Comparison of ENCODE assay signal across 20 mouse cellular contexts in the genomic region with DNA sequence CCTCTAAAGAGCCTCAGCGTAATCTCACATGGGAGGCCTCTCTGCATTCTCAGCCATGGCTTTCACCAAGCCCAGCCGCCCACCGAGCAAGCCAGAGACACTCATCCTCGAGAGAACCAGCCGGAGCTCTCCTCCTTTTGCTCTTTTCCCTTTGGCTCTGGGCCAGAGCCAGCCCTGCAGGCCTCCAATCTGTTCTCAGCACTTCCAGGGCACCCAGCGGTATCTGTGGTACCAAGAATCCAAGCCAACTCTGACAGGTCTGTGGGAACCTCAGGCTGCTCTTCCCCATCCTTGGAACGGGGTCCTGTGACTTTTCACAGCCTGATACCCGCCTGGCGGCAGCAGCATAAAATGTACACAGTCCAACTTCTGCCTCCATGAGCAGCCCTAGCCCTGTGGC. TPM values are rescaled to one million over a fixed set of nuclear protein-coding genes. Genes with fewer than 3 reads are reported as not detected.
DNase-seq lines count a peak whose midpoint lies in the region; ATAC-seq and TF ChIP-seq lines count a peak whose summit lies in the region.
"Had no signal": no experiment of that assay in that cellular context is flagged by ENCODE, and none has a peak within 500 bp of the region (broad histone marks: within the 10 kb centered on the region; RNA-seq: fewer than 3 reads in every experiment).

No protein-coding gene starts in this region.

- ATAC-seq in lung, embryonic 14.5 days (ENCODE audit: insufficient read depth): no peak
- no peak for ATAC-seq in hindbrain, embryonic 14.5 days (ENCODE audit: low FRiP score)
- ATAC-seq: forebrain, embryonic 15.5 days; intestine, embryonic 16.5 days; Patski had no signal

- TF ChIP-seq CTCF in lung, embryonic 14.5 days (IDR thresholded peaks at IDR 0.05; ENCODE audit: low read depth): no peak

- H3K27me3 ChIP-seq in lung, embryonic 14.5 days (ENCODE audit: insufficient read depth, low read length): no peaks in the 10 kb centered on the region
- no peaks in the 10 kb centered on the region for H3K27me3 ChIP-seq in hindbrain, embryonic 14.5 days (ENCODE audit: control insufficient read depth, insufficient read depth, low read length)
- H3K27me3 ChIP-seq: embryonic facial prominence, embryonic 12.5 days; forebrain, embryonic 15.5 days; hindbrain, embryonic 13.5 days had no signal

- no peak overlapping the region for H3K27ac ChIP-seq in lung, embryonic 14.5 days (ENCODE audit: low read depth)
- no peak overlapping the region for H3K27ac ChIP-seq in hindbrain, embryonic 14.5 days
- H3K27ac ChIP-seq: embryonic facial prominence, embryonic 12.5 days; forebrain, embryonic 15.5 days; heart, embryonic 10.5 days; hindbrain, embryonic 13.5 days had no signal

- no peak overlapping the region for H3K4me2 ChIP-seq in lung, embryonic 14.5 days
- H3K4me2 ChIP-seq in hindbrain, embryonic 14.5 days (replicated peaks): no peak overlapping the region
- H3K4me2 ChIP-seq: embryonic facial prominence, embryonic 12.5 days; forebrain, embryonic 15.5 days; hindbrain, embryonic 13.5 days had no signal

- no peaks in the 10 kb centered on the region for H3K36me3 ChIP-seq in lung, embryonic 14.5 days (ENCODE audit: insufficient read depth)
- no peaks in the 10 kb centered on the region for H3K36me3 ChIP-seq in hindbrain, embryonic 14.5 days (replicated peaks; ENCODE audit: control insufficient read depth, insufficient read depth)
- H3K36me3 ChIP-seq: embryonic facial prominence, embryonic 12.5 days; forebrain, embryonic 15.5 days; heart, embryonic 10.5 days; hindbrain, embryonic 13.5 days had no signal

- no peaks in the 10 kb centered on the region for H3K4me1 ChIP-seq in lung, embryonic 14.5 days (ENCODE audit: insufficient read depth)
- no peaks in the 10 kb centered on the region for H3K4me1 ChIP-seq in hindbrain, embryonic 14.5 days (replicated peaks; ENCODE audit: control insufficient read depth, insufficient read depth, low read length)
- H3K4me1 ChIP-seq: embryonic facial prominence, embryonic 12.5 days; forebrain, embryonic 15.5 days; heart, embryonic 10.5 days; hindbrain, embryonic 13.5 days had no signal

- peak; percentile 53 to 54 for DNase-seq in cerebellum, postnatal 14 days
- no peak for DNase-seq in cerebellum, postnatal 4 days (ENCODE audit: low spot score in 2 of 2)
- DNase-seq in lung, embryonic 14.5 days: peak; percentile 9
- DNase-seq in lung, postnatal 36 days: no peak
- DNase-seq in ES-CJ7 (ENCODE audit: low read depth, low spot score): peak; percentile 3
- peak; percentile 13 for DNase-seq in ZHBTc4 (ENCODE audit: low read depth, low spot score)
- no peak for DNase-seq in hindbrain, embryonic 14.5 days (ENCODE audit: low spot score)
- DNase-seq: adrenal gland, postnatal 10 days; gastrocnemius, postnatal 10 days; heart, adult 18-20 months; heart, postnatal 10 days; heart, postnatal 4 days; kidney, adult 2 months had no signal

- H3K4me3 ChIP-seq in lung, embryonic 14.5 days (ENCODE audit: low read depth, low read length): no peak overlapping the region
- H3K4me3 ChIP-seq in hindbrain, embryonic 14.5 days (replicated peaks; ENCODE audit: low read length): no peak overlapping the region
- H3K4me3 ChIP-seq: embryonic facial prominence, embryonic 12.5 days; forebrain, embryonic 15.5 days; heart, embryonic 10.5 days; hindbrain, embryonic 13.5 days had no signal

- 71% methylated on average over 9 of the region's 9 CpGs for WGBS in lung, embryonic 14.5 days
- 83% methylated on average over 9 of the region's 9 CpGs for WGBS in hindbrain, embryonic 14.5 days

- no peaks in the 10 kb centered on the region for H3K9me3 ChIP-seq in lung, embryonic 14.5 days (ENCODE audit: low read depth, low read length)
- H3K9me3 ChIP-seq in hindbrain, embryonic 14.5 days (ENCODE audit: control insufficient read depth, low read length): 0 out of 2 replicates have a peak, but pooled peaks cover 4% of the 10 kb centered on the region
- H3K9me3 ChIP-seq: embryonic facial prominence, embryonic 12.5 days; forebrain, embryonic 15.5 days; heart, embryonic 10.5 days had no signal

- H3K9ac ChIP-seq in lung, embryonic 14.5 days: no peak overlapping the region
- no peak overlapping the region for H3K9ac ChIP-seq in hindbrain, embryonic 14.5 days
- H3K9ac ChIP-seq: embryonic facial prominence, embryonic 12.5 days; forebrain, embryonic 15.5 days; hindbrain, embryonic 13.5 days had no signal

RNA-seq across cellular contexts. Expression of gene Lnp1, which starts 58.7 kb away (rescaled TPM):
- polyA plus RNA-seq in lung, embryonic 14.5 days (2014; fragmentation: Nextera tagmentation; extraction: Ambion mirVana): not detected in 2 replicates
- polyA plus RNA-seq in hindbrain, embryonic 14.5 days (2014; fragmentation: Nextera tagmentation; extraction: Ambion mirVana): 0.31 and 0.77 TPM in 2 replicates
- polyA plus RNA-seq: embryonic facial prominence, embryonic 12.5 days; forebrain, embryonic 11.5 days; intestine, embryonic 16.5 days; kidney, adult 2 months; Patski had no signal

Comparison
In these comparisons a context has a peak if more than half of its experiments do, and no peak if none do; other contexts are left out.
1. DNase-seq: peak in cerebellum, postnatal 14 days (2 of 2), lung, embryonic 14.5 days (single experiment), ES-CJ7 (single experiment) and ZHBTc4 (single experiment); none in cerebellum, postnatal 4 days (0 of 2), lung, postnatal 36 days (single experiment) and hindbrain, embryonic 14.5 days (single experiment).